Mouse (Mus musculus) liver, embryonic 16.5 days (tissue): ENCODE data around the gene Strn4. TPM values are rescaled to one million over a fixed set of nuclear protein-coding genes. Genes with fewer than 3 reads are reported as not detected.
A peak's percentile ranks its signal among the peaks of the same experiment; 100 is the strongest.

ENCODE experiments used
- ATAC-seq: fragments of 200-750 bp; cut with Nextera tagmentation; 2 replicates; pipeline ENCODE4 v1.8.0; 2017; ENCODE audit warnings: low read depth, mild to moderate bottlenecking, moderate number of reproducible peaks, moderate library complexity
- H3K27ac ChIP-seq: fragments of 300-500 bp; sonication (generic); 2 replicates; pipeline ENCODE4 v1.5.1; 2014; ENCODE audit warnings: mild to moderate bottlenecking, low read length
- H3K27me3 ChIP-seq: fragments of 300-500 bp; sonication (generic); 2 replicates; pipeline ENCODE4 v1.6.1; 2014; ENCODE audit warnings: low read depth, low read length, mixed read lengths; ENCODE audit not compliant: control insufficient read depth, insufficient read depth
- H3K36me3 ChIP-seq: fragments of 300-500 bp; sonication (generic); 2 replicates; pipeline ENCODE4 v1.6.1; 2014; ENCODE audit warnings: mild to moderate bottlenecking; ENCODE audit not compliant: control insufficient read depth, insufficient read depth
- H3K4me1 ChIP-seq: fragments of 300-500 bp; sonication (generic); 2 replicates; pipeline ENCODE4 v1.6.1; 2014; ENCODE audit warnings: low read depth, low read length, mixed read lengths; ENCODE audit not compliant: control insufficient read depth
- H3K4me2 ChIP-seq: fragments of 300-500 bp; sonication (generic); 2 replicates; pipeline ENCODE4 v1.6.1; 2014; ENCODE audit warnings: low read depth, low read length, mixed read lengths
- H3K4me3 ChIP-seq: fragments of 300-500 bp; sonication (generic); 2 replicates; pipeline ENCODE4 v1.5.1; 2014; ENCODE audit warnings: low read depth, mild to moderate bottlenecking, low read length
- H3K9ac ChIP-seq: fragments of 300-500 bp; sonication (generic); 2 replicates; pipeline ENCODE4 v1.6.1; 2014; ENCODE audit warnings: low read depth, low read length
- H3K9me3 ChIP-seq: fragments of 300-500 bp; sonication (generic); replicated peaks from 2 replicates; pipeline ENCODE4 v1.6.1; 2016; ENCODE audit warnings: low read length; ENCODE audit not compliant: control insufficient read depth
- WGBS: fragments of 180-500 bp; shearing (Covaris S2); extraction: QIAGEN DNeasy Blood & Tissue Kit; methylation state at CpG from one replicate; pipeline ENCODE4 v1.1.7; 2014; ENCODE audit not compliant: insufficient replicate concordance; 5-methylcytosine and 5-hydroxymethylcytosine counted together
- polyA plus RNA-seq: library from polyadenylated mRNA; unstranded; fragments of >200 nt; fragmentation: Nextera tagmentation; extraction: Ambion mirVana; gene quantifications from 2 replicates; pipeline ENCODE4 v1.2.1, GENCODE M21; 2015

The Strn4 gene
- polyA plus RNA-seq, 1 experiment from 2014 or later = 29.8 TPM

DNA sequence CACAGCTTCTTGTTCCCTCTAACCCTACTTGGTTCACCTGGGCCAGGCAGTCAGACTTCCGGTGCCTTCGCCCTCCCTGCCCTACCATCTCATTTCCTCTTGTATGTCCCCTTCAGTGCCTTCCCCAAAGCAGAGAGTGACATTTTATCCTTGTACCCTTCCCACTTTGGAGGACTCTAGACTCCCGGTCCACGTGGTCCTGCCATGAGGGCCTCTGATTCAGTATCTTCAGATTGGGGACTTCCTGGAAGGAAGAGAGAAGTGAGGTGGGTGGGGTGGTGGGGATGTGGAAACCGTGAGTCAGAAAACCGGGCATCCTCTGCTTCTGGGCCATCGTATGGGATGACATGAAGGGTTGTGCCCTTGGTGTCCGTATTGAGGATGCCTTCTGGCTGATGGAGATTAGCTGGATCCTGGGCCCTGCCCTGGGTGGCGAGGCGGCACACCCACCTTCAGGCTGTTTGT is 32.4 kb upstream of the Strn4 start:
- no peaks in the 10 kb centered on the region for H3K9me3 ChIP-seq
- H3K27me3 ChIP-seq = no peaks in the 10 kb centered on the region
- H3K4me2 ChIP-seq = peak overlapping the region; percentile 84
- WGBS = 6% methylated on average over 10 of the region's 10 CpGs
- H3K9ac ChIP-seq = peak overlapping the region; percentile 98
- H3K27ac ChIP-seq = peak overlapping the region; percentile 99
- ATAC-seq = peak; percentile 90
- H3K36me3 ChIP-seq = peaks cover 33% of the 10 kb centered on the region
- peak overlapping the region; percentile 96 for H3K4me3 ChIP-seq
- peaks cover 36% of the 10 kb centered on the region for H3K4me1 ChIP-seq

DNA sequence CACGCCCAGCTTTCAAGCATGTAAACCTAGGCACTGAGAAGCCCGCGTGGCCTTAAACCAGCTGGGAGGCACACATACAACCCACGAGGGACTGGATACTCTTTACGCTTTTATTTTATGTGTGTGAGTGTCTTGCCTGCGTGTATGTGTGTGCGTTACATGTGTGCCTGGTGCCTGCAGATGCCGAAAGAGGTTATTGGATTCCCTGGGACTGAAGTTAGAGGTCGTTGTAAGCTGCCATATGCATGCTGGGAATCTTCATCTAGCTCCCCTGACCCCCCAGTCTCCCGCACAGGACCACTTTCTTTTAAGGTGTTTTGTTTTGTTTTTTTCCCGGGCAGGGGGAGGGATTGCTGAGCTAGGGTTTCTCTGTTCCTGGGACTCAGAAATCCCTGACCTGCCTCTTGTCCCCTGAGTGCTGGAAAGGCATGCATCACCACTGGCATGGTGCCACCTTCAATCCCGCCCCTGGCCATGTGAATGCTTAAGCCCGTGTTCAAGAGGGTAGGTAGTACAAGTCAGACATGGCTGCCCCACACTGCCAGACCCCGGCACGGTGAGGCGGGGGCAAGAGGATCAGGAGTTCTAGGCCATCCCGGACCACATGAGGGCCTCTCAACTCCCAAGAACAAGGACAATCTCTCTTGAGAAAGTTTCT is 31.8 kb upstream of the Strn4 start:
- no peak for ATAC-seq
- 36% methylated on average over 17 of the region's 17 CpGs for WGBS
- Histone ChIP-seq H3K4me2 (peak overlapping the region; percentile 84), H3K36me3 (peaks cover 39% of the 10 kb centered on the region), H3K9ac (peak overlapping the region; percentile 98), H3K27me3 (no peaks in the 10 kb centered on the region), H3K4me3 (peak overlapping the region; percentile 96), H3K27ac (peak overlapping the region; percentile 99), H3K4me1 (peaks cover 36% of the 10 kb centered on the region), H3K9me3 (no peaks in the 10 kb centered on the region)

DNA sequence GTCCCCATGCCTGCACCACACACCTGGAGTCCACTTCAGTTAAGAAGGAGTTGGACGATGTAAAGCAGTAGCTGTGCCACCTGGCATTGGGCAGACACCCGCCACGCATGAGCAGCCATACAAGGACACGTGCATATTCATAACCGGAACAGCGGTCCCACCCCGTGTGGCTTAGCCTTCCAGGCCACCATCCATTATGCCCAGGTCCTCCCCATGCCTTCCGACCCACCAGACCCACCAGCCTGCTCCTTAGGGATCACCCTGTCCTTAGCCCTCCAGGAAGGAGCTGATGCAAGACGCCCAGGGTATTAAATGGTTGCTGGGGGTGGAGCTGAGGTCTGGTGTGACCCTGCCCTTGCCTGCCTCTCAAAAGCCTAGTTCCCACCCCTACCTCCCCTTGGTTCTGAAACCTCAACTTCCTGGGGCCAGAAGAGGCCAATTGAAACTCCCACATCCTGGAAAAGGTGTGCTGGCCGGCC is 31.2 kb upstream of the Strn4 start:
- Histone ChIP-seq H3K4me2 (peak overlapping the region; percentile 84), H3K9me3 (no peaks in the 10 kb centered on the region), H3K36me3 (peaks cover 46% of the 10 kb centered on the region), H3K27me3 (no peaks in the 10 kb centered on the region), H3K4me3 (peak overlapping the region; percentile 96), H3K27ac (peak overlapping the region; percentile 99), H3K9ac (peak overlapping the region; percentile 98), H3K4me1 (peaks cover 36% of the 10 kb centered on the region)
- WGBS = 54% methylated on average over 10 of the region's 10 CpGs
- peak; percentile 38 for ATAC-seq

DNA sequence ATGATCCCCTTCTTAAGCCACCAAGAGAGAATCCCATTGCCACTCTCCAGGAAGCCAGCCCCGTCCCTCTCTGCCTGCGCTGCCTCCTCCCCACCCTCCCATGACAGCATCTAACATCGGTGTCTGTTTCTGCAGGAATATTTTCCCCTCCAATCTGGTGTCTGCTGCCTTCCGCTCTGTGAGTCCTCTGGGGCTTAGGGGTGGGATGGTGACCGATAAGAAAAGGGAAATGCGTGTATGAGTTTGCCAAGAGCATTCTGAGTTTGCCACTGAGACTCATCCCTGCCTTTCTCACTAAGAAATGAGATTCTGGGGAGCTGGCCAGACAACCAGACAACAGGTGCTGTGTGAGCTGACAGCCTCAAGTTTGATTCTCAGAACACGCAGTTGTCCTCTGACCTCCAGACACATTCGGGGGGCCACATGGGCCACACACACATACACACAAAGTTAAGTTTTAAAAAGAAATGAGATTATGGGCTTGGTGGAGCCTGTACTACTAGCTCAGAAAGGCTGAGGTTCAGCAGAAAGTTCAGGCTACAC is 30.1 kb upstream of the Strn4 start:
- H3K4me2 ChIP-seq = peak overlapping the region; percentile 84
- peak overlapping the region; percentile 96 for H3K4me3 ChIP-seq
- H3K9ac ChIP-seq = peak overlapping the region; percentile 98
- H3K4me1 ChIP-seq = peaks cover 33% of the 10 kb centered on the region
- 79% methylated on average over 8 of the region's 8 CpGs for WGBS
- ATAC-seq = no peak
- peaks cover 56% of the 10 kb centered on the region for H3K36me3 ChIP-seq
- no peaks in the 10 kb centered on the region for H3K9me3 ChIP-seq
- H3K27me3 ChIP-seq = no peaks in the 10 kb centered on the region
- H3K27ac ChIP-seq = peak overlapping the region; percentile 99

DNA sequence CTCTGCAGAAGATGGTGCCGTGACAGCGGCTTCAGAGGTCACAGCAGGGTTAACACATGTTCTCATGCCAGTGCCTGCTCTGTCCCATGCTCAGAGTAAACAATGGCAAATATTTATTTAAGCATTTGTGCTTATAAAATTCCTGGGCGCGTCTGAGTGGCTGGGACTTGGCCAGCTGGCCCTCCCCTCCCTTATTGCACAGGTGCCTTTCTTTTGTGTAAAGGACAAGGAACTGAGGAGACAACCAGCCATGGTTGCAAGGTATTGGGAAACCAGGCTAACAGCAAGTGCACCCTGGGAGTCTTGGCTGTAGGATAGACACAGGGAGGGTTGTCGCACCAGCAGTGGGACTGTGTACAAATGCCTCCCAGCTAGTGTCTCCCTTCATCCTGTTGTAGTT is 23.4 kb upstream of the Strn4 start:
- peak; percentile 34; the same call in 1 of the 2 replicates for ATAC-seq
- Histone ChIP-seq H3K4me3 (no peak overlapping the region), H3K27ac (no peak overlapping the region), H3K4me2 (no peak overlapping the region), H3K27me3 (no peaks in the 10 kb centered on the region), H3K9me3 (no peaks in the 10 kb centered on the region), H3K36me3 (peaks cover 90% of the 10 kb centered on the region), H3K9ac (no peak overlapping the region), H3K4me1 (no peaks in the 10 kb centered on the region; the same call in 1 of the 2 replicates)
- 67% methylated on average over 5 of the region's 5 CpGs for WGBS

DNA sequence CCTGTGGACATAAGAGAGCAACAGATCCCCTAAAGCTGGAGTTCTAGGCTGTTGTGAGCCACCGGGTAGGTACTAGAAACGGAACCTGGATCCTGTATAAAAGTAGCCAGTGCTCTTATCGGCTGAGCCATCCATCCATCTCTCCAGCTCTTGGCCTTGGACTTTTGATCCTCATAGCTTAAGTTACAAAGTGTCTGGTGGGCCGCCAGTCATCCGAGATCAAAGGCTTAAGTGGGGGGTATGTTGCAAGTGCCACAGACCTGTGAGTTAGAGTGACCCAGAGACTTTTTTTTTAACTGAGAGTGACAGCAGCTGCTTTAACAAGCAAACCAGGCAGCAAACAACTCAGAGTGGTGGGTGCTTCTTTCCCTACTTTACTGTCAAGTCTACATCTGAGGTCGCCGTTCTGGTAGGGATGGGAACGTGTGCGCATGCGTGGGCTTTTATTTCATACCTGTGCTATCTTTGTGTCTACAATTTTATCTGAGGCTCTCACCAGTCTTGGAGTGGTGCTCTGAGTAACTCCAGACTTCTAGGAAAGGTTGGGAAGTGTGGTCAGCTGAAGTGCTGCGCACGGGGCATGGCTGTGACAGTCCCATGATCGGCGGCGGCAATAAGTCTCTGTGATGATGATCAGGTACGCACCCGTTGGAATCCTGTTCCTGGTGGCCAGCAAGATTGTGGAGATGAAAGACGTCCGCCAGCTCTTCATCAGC is 22.5 kb upstream of the Strn4 start:
- Histone ChIP-seq H3K27me3 (no peaks in the 10 kb centered on the region), H3K4me3 (0 out of 2 replicates have a peak overlapping the region, but pooled peaks have one; percentile 17), H3K9ac (no peak overlapping the region), H3K9me3 (no peaks in the 10 kb centered on the region), H3K4me1 (no peaks in the 10 kb centered on the region; the same call in 1 of the 2 replicates), H3K36me3 (peaks cover 90% of the 10 kb centered on the region), H3K27ac (no peak overlapping the region), H3K4me2 (0 out of 2 replicates have a peak overlapping the region, but pooled peaks have one; percentile 12)
- no peak for ATAC-seq
- 90% methylated on average over 19 of the region's 19 CpGs for WGBS

DNA sequence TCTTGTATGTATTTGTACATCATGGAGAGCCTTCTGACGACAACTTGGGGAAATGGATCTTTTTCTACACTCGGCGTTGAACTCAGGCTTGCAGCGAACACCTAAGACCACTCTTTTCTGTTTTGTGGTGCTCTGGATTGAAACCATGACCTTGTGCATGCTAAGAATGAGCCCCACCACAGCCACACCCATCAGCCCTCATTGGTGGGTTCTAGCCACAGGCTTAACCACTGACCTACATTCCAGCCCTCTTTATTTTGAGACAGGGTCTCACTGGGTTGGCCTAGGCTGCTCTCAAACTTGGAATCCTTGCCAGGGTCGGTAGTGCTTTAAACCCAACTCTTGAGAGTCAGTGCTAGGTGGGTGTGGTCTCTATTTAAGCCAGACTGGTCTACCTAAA is 20.8 kb upstream of the Strn4 start:
- H3K4me1 ChIP-seq = no peaks in the 10 kb centered on the region; the same call in 1 of the 2 replicates
- no peak overlapping the region for H3K27ac ChIP-seq
- H3K4me3 ChIP-seq = no peak overlapping the region
- H3K9ac ChIP-seq = no peak overlapping the region
- no peak for ATAC-seq
- no peaks in the 10 kb centered on the region for H3K9me3 ChIP-seq
- peaks cover 84% of the 10 kb centered on the region for H3K36me3 ChIP-seq
- H3K4me2 ChIP-seq = no peak overlapping the region
- no peaks in the 10 kb centered on the region for H3K27me3 ChIP-seq
- WGBS = 84% methylated on average over 5 of the region's 5 CpGs

DNA sequence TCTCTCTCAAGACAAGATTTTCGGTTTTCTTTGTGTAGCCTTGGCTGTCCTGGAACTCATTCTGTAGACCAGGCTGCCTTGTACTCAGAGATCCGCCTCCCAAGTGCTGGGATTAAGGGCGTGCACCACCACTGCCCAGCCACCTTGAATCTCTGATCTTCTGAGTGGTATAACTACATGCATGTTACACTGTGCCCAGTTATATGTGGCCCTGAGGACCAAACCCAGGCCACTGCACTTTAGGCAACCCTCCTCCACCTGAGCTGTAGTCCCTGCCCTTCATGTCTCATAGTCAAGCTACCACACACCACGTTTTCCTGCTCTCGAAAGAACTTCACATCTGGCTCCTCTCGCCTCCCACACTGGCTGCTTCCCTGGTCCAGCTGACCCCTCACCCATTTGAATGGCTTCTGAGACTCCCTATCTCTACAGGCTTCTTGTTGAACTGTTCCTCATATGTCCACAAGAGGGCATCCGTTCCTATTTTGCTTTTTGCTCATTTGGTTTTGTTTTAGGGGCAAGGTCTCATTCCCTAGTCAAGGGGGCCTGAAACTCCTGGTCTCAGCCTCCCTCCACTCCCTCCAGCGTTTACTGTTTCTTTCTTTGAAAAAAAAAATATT is 11.2 kb upstream of the Strn4 start:
- H3K9me3 ChIP-seq = no peaks in the 10 kb centered on the region
- WGBS = 24% methylated on average over 8 of the region's 8 CpGs
- H3K9ac ChIP-seq = no peak overlapping the region
- peak; percentile 21; the same call in 1 of the 2 replicates for ATAC-seq
- H3K27me3 ChIP-seq = no peaks in the 10 kb centered on the region
- H3K4me1 ChIP-seq = peaks cover 5% of the 10 kb centered on the region; the same call in 1 of the 2 replicates
- no peak overlapping the region for H3K27ac ChIP-seq
- no peak overlapping the region for H3K4me2 ChIP-seq
- H3K4me3 ChIP-seq = no peak overlapping the region
- H3K36me3 ChIP-seq = no peaks in the 10 kb centered on the region
